Mouse (Mus musculus) ES-E14 (cell line): ENCODE data around the gene Trub1. TPM values are rescaled to one million over a fixed set of nuclear protein-coding genes. Genes with fewer than 3 reads are reported as not detected.

ENCODE experiments used
- DNase-seq: peaks from one replicate; pipeline ENCODE4 v3.0.0-alpha.2; 2013; ENCODE audit warnings: low read depth, low spot score
- H3K27ac ChIP-seq: 2 replicates; pipeline ENCODE4 v1.5.1; 2012; ENCODE audit warnings: low read depth, mild to moderate bottlenecking, low read length, moderate library complexity, mixed read lengths; ENCODE audit not compliant: poor library complexity, insufficient read depth, severe bottlenecking
- H3K36me3 ChIP-seq: 2 replicates; pipeline ENCODE4 v1.6.1; 2012; ENCODE audit warnings: mild to moderate bottlenecking, low read length, moderate library complexity, mixed read lengths; ENCODE audit not compliant: control insufficient read depth, poor library complexity, insufficient read depth, severe bottlenecking
- H3K4me1 ChIP-seq, 2 experiments: fragments of 150-350 bp in 1 of 2; sonication (generic) in 1 of 2; 2 replicates each; pipeline ENCODE4 v1.6.1; 2012; ENCODE audit warnings: low read length in 2 of 2, mild to moderate bottlenecking in 1 of 2, mixed read lengths in 1 of 2; ENCODE audit not compliant: control insufficient read depth in 2 of 2, insufficient read depth in 2 of 2, poor library complexity in 1 of 2
- H3K4me3 ChIP-seq, 2 experiments: fragments of 150-350 bp in 1 of 2; sonication (generic) in 1 of 2; 2 replicates each; pipeline ENCODE4 v1.5.1; 2012; ENCODE audit warnings: low read length in 2 of 2, low read depth in 1 of 2, mild to moderate bottlenecking in 1 of 2, mixed read lengths in 1 of 2; ENCODE audit not compliant: insufficient read depth in 1 of 2, poor library complexity in 1 of 2, severe bottlenecking in 1 of 2
- H3K9ac ChIP-seq: 2 replicates; pipeline ENCODE4 v1.6.1; 2012; ENCODE audit warnings: low read depth, mild to moderate bottlenecking, low read length, mixed read lengths; ENCODE audit not compliant: poor library complexity, insufficient read depth, severe bottlenecking
- H3K9me3 ChIP-seq: fragments of 150-350 bp; sonication (generic); 2 replicates; pipeline ENCODE4 v1.6.1; 2012; ENCODE audit warnings: low read depth, mild to moderate bottlenecking, low read length; ENCODE audit not compliant: control insufficient read depth, insufficient read depth
- CHD2 ChIP-seq: IDR thresholded peaks from 2 replicates; pipeline ENCODE4 v1.6.1; 2014; ENCODE audit warnings: mild to moderate bottlenecking, low read depth, low read length, inconsistent platforms
- HCFC1 ChIP-seq: IDR thresholded peaks from 2 replicates; pipeline ENCODE4 v1.6.1; 2012; ENCODE audit warnings: low read length, inconsistent platforms, borderline replicate concordance; ENCODE audit not compliant: insufficient read depth
- MAFK ChIP-seq: IDR thresholded peaks from 2 replicates; pipeline ENCODE4 v1.6.1; 2014; ENCODE audit warnings: mild to moderate bottlenecking, low read depth, low read length, inconsistent platforms; ENCODE audit not compliant: insufficient read depth
- ZC3H11A ChIP-seq: IDR thresholded peaks from 2 replicates; pipeline ENCODE4 v1.6.1; 2012; ENCODE audit warnings: low read depth, mild to moderate bottlenecking, inconsistent platforms, low read length, borderline replicate concordance
- ZNF384 ChIP-seq: IDR thresholded peaks from 2 replicates; pipeline ENCODE4 v1.6.1; 2012; ENCODE audit warnings: low read depth, low read length, inconsistent platforms
- in situ Hi-C, 2 experiments: fragments of 600-800 bp; cut with MboI; formaldehyde crosslinking; loops; one replicate each; pipeline ENCODE4 v1.15.1; 2025; ENCODE audit warnings: low sequenced_read_pairs in 2 of 2, inconsistent platforms in 1 of 2; ENCODE audit not compliant: unreplicated experiment in 2 of 2
- total RNA-seq: library from RNA; depleted of rRNA; stranded (reverse); fragments of 300-350 nt; gene quantifications from 2 replicates; pipeline ENCODE4 v1.2.3, GENCODE M21; 2012

Trub1 gene
- total RNA-seq, 1 experiment = 12.5 TPM

DNA sequence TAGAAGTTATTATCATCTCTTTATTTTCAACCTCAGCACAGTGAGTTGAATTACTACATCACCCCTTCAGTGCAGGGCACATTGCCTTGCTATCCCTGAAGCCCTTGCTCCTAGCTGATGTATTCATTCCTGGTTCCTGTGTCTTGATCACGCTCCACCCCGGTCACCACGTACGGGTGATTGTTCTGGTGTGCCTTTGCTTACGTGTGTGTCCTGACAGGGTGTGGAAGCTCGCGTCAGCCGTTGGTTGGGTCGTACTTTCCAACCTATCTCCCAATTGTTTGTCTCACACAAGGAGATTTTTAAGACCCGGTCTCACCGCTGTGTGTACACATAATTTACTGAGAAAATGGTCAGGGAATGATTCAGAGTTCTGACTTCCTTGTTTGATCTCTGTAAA lies 58.1 kb downstream of the Trub1 start:
- Histone ChIP-seq H3K27ac (no peak overlapping the region), H3K9ac (no peak overlapping the region), H3K9me3 (no peaks in the 10 kb centered on the region), H3K4me3 (no peak overlapping the region), H3K4me1 (no peaks in the 10 kb centered on the region), H3K36me3 (no peaks in the 10 kb centered on the region)
- in situ Hi-C loops = no loop called here
- TF ChIP-seq MAFK (no peak), CHD2 (no peak), ZC3H11A (no peak), HCFC1 (no peak), ZNF384 (no peak)
- DNase-seq = no peak

DNA sequence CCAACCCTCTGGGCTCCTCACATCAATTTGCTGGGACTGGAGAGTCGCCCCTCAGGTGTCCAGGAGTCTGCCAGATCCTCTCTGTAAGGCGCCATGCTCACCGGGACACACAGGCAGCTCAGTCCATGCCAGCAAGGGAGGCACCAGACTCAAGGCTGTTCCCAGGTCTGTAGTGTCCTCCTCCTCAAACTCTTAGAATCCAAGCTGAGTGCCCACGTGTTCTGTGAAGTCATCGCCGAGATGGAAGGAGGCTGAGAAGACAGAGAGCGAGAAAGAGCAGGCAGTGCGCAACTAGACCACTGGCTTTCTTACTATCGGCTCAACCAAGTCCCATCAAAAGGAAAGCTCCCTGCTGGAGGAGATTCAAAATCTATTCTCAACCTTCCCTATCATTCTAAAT lies 60.4 kb downstream of the Trub1 start:
- Histone ChIP-seq H3K9ac (no peak overlapping the region), H3K36me3 (no peaks in the 10 kb centered on the region), H3K27ac (no peak overlapping the region), H3K4me1 (no peaks in the 10 kb centered on the region), H3K4me3 (no peak overlapping the region), H3K9me3 (no peaks in the 10 kb centered on the region)
- no peak for DNase-seq
- in situ Hi-C loops = no loop called here
- TF ChIP-seq MAFK (no peak), ZC3H11A (no peak), CHD2 (no peak), ZNF384 (no peak), HCFC1 (no peak)

DNA sequence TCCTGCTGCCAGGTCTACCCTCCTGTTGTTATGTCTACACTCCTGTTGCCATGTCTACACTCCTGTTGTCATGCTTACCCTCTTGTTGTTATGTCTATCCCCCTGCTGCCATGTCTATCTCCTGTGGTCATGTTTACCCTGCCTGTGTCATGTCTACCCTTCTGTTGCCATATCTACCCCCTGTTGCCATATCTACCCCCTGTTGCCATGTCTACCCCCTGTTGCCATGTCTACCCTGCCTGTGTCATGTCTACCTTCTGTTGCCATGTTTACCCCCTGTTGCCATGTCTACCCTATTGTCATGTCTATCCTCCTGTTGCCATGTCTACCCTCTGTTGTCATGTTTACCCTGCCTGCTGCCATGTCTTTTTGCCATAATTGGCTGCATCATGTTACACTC lies 69.0 kb downstream of the Trub1 start:
- Histone ChIP-seq H3K27ac (no peak overlapping the region), H3K36me3 (no peaks in the 10 kb centered on the region), H3K4me1 (no peaks in the 10 kb centered on the region), H3K4me3 (no peak overlapping the region), H3K9ac (no peak overlapping the region), H3K9me3 (no peaks in the 10 kb centered on the region)
- TF ChIP-seq ZC3H11A (no peak), ZNF384 (no peak), MAFK (no peak), CHD2 (no peak), HCFC1 (no peak)
- in situ Hi-C loops = no loop called here
- DNase-seq = no peak

DNA sequence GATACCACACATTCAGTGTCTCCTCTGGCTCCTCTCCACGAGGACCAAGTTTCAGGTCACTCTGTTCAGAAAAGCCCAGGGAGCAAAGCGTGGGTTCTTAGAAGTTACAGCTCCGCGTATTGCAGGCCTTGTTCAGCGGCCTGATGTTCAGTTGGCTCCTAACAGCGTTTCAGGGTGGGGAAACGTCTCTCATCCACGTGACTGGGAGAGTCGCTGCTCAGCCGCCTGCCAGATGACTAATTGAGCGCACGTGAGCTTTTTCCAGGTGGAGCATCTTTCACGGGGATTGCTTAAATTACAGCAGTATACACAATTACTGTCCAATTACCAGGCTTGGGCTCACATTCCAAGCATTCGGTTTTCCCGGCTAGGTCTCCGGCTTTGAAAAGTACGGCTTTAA lies 70.7 kb downstream of the Trub1 start:
- in situ Hi-C loops = no loop called here
- Histone ChIP-seq H3K9ac (no peak overlapping the region), H3K4me1 (no peaks in the 10 kb centered on the region), H3K36me3 (no peaks in the 10 kb centered on the region), H3K4me3 (no peak overlapping the region), H3K27ac (no peak overlapping the region), H3K9me3 (no peaks in the 10 kb centered on the region)
- DNase-seq = no peak
- TF ChIP-seq ZNF384 = no peak
- TF ChIP-seq MAFK = no peak
- no peak for TF ChIP-seq HCFC1
- TF ChIP-seq ZC3H11A = no peak
- no peak for TF ChIP-seq CHD2

DNA sequence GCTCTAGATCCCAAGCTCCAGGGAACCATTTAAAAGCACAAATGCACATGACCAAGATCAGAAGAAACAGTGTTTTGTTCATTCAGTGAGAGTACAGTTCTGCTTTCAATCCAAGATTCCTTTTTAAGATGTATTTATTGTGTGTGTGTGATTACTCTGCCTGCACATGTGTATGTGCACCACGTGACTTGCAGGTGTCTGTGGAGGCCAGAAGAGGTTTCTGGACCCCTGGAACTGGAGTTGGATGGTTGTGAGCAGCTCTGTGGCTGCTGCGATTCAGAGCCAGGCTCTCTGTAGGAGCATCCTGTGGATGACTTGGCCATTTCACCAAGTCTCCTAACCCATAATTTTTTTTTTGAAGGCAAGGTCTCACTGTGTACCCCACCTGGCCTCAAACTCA lies 73.0 kb downstream of the Trub1 start:
- in situ Hi-C loops = no loop called here
- no peaks in the 10 kb centered on the region for H3K4me1 ChIP-seq
- H3K27ac ChIP-seq = no peak overlapping the region
- H3K9me3 ChIP-seq = no peaks in the 10 kb centered on the region
- no peak for DNase-seq
- no peak overlapping the region for H3K4me3 ChIP-seq
- H3K36me3 ChIP-seq = no peaks in the 10 kb centered on the region
- H3K9ac ChIP-seq = no peak overlapping the region
- no peak for TF ChIP-seq HCFC1
- TF ChIP-seq ZNF384 = no peak
- TF ChIP-seq CHD2 = no peak
- no peak for TF ChIP-seq MAFK
- no peak for TF ChIP-seq ZC3H11A
